Mouse (Mus musculus) ES-E14 (cell line): ENCODE data around the gene Pex13.

ENCODE experiments used
- HCFC1 ChIP-seq: IDR thresholded peaks from 2 replicates; pipeline ENCODE4 v1.6.1; 2012; ENCODE audit warnings: low read length, inconsistent platforms, borderline replicate concordance; ENCODE audit not compliant: insufficient read depth
- ZNF384 ChIP-seq: IDR thresholded peaks from 2 replicates; pipeline ENCODE4 v1.6.1; 2012; ENCODE audit warnings: low read depth, low read length, inconsistent platforms

GRCm38 (mm10) chr11:23695847-23696246, 30.1 kb upstream of the Pex13 start:
- no peak for TF ChIP-seq HCFC1
- TF ChIP-seq ZNF384, result no peak
